Mouse (Mus musculus) stomach, postnatal 0 days (tissue): ENCODE measurements around the gene Ednra. TPM values are rescaled to one million over a fixed set of nuclear protein-coding genes. Genes with fewer than 3 reads are reported as not detected.
A peak's percentile ranks its signal among the peaks of the same experiment; 100 is the strongest.

Source experiments
- ATAC-seq: fragments of 200-750 bp; cut with Nextera tagmentation; 2 replicates; pipeline ENCODE4 v1.8.0; 2017; ENCODE audit not compliant: low FRiP score, low TSS enrichment
- DNase-seq: peaks from one replicate; pipeline ENCODE4 v3.0.0-alpha.2; 2016; ENCODE audit warnings: low spot score
- H3K27ac ChIP-seq: fragments of 300-500 bp; sonication (generic); replicated peaks from 2 replicates; pipeline ENCODE4 v1.5.1; 2014; ENCODE audit warnings: mild to moderate bottlenecking, control low read depth
- H3K27me3 ChIP-seq: fragments of 300-500 bp; sonication (generic); 2 replicates; pipeline ENCODE4 v1.6.1; 2014; ENCODE audit warnings: low read length; ENCODE audit not compliant: control insufficient read depth, insufficient read depth
- H3K36me3 ChIP-seq: fragments of 300-500 bp; sonication (generic); 2 replicates; pipeline ENCODE4 v1.6.1; 2014; ENCODE audit warnings: low read length, mixed read lengths; ENCODE audit not compliant: control insufficient read depth, insufficient read depth
- H3K4me1 ChIP-seq: fragments of 300-500 bp; sonication (generic); replicated peaks from 2 replicates; pipeline ENCODE4 v1.6.1; 2014; ENCODE audit warnings: antibody characterized with exemption; ENCODE audit not compliant: control insufficient read depth, insufficient read depth
- H3K4me2 ChIP-seq: fragments of 300-500 bp; sonication (generic); replicated peaks from 2 replicates; pipeline ENCODE4 v1.6.1; 2014; ENCODE audit warnings: low read depth, mild to moderate bottlenecking, control low read depth, moderate library complexity
- H3K4me3 ChIP-seq: fragments of 300-500 bp; sonication (generic); 2 replicates; pipeline ENCODE4 v1.5.1; 2014; ENCODE audit warnings: low read depth, low read length, control low read depth
- H3K9ac ChIP-seq: fragments of 300-500 bp; sonication (generic); 2 replicates; pipeline ENCODE4 v1.6.1; 2014; ENCODE audit warnings: mild to moderate bottlenecking, low read length, control low read depth, mixed read lengths
- H3K9me3 ChIP-seq: fragments of 300-500 bp; sonication (generic); 2 replicates; pipeline ENCODE4 v1.6.1; 2016; ENCODE audit warnings: low read length; ENCODE audit not compliant: control insufficient read depth
- CTCF ChIP-seq: IDR thresholded peaks from 2 replicates; pipeline ENCODE4 v1.5.1; 2016; ENCODE audit warnings: antibody characterized with exemption, low read depth, mild to moderate bottlenecking, moderate library complexity
- EP300 ChIP-seq: optimal IDR thresholded peaks from 2 replicates; pipeline ENCODE3; 2016; ENCODE audit warnings: antibody characterized with exemption
- WGBS: fragments of 180-500 bp; shearing (Covaris S2); extraction: QIAGEN DNeasy Blood & Tissue Kit; methylation state at CpG from one replicate; pipeline ENCODE4 v1.1.7; 2014; 5-methylcytosine and 5-hydroxymethylcytosine counted together
- polyA plus RNA-seq: library from polyadenylated mRNA; unstranded; fragments of >200 nt; fragmentation: Nextera tagmentation; extraction: Ambion mirVana; gene quantifications from 2 replicates; pipeline ENCODE4 v1.2.1, GENCODE M21; 2015

Ednra gene
- polyA plus RNA-seq, 1 experiment from 2014 or later: 7.3 TPM

DNA sequence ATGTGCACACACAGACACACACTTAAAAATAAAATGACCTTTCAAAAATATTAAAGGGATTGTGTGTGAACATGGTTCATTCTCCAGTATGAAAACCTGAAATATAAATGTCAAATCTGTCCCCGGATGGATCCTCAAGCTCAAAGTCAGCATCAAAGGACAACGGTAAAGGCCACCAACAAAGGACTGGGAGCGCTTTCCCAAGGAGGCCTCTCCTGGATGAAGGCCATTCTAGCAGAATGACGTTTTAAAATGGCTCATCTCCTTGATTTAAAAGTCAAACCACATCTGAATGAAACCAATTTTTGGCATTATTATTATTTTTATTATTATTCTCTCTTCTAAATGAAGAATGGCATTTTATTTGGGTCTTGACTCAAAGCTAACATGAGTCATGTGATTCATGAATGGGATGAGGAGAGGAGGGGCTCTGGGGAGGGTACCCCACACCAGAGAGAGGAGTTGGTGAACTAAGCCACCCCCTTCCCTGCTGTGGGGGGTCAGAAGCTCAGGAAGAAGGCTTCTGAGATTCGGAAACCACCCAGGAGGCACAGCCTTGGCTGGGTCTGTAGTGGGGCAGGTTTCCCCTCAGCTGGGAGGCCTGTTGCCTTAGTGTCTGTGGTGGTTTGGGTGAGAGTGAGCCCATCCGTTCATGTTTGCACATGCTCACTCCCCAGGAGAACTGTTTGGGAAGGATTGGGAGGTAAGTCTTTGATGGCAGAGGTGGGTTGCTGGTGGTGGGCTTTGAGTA, 40.7 kb downstream of the Ednra start:
- ATAC-seq: no peak
- H3K27ac ChIP-seq: no peak overlapping the region

DNA sequence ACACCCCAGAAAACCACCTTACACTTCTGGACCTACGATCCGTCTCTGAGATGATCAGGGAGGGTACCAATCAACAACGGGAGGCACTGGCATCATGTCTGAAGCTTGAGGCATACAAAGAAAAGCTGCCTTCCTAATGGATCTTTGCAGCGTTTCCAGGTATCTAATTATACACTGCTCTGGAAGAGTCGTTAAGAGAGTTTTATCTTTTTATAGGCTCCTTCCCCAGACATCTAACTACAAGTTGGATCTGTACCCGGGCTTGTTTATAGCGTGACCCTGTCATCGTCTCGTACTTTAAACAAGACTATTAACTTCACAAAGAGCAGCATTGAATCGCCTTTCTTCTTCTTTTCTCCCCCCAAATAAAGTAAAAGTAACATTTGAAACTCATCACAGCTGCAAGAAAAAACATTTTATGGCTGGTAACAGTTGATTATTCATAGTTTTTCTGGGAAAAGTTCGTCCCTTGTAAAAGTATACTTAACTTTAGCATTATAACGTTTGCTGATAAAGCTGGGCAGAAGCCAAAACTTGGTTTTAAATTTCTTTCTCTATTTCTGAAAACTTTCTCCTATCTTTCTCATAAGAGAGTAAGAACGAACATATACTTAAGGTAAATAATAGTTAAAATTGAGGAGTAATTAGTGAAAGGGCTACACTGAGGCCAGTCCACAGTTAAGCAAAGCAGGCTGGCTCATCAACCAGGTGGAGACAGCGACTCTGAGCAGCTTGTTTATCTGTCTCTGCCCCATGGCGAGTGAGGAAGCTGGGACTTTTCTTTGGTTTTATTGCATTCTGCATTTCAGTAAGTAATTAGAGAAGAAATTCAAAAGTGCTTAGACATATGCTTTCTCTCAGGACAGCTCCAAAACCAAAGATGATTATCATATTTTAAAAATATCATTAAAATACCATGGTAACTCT, 42.0 kb downstream of the Ednra start:
- Histone ChIP-seq H3K27ac (no peak overlapping the region; the same call in 1 of the 2 replicates), H3K27me3 (no peaks in the 10 kb centered on the region), H3K4me2 (peak overlapping the region; percentile 20; the same call in 1 of the 2 replicates), H3K36me3 (no peaks in the 10 kb centered on the region), H3K4me3 (no peak overlapping the region), H3K9me3 (no peaks in the 10 kb centered on the region), H3K9ac (no peak overlapping the region), H3K4me1 (0 out of 2 replicates have a peak, but pooled peaks cover 2% of the 10 kb centered on the region)
- TF ChIP-seq EP300: no peak
- TF ChIP-seq CTCF: no peak
- ATAC-seq: no peak
- DNase-seq: no peak
- WGBS: 33% methylated on average over 15 of the region's 15 CpGs

More for the DNA sequence above, 40.7 kb downstream of the Ednra start:
- no peak for DNase-seq
- H3K4me3 ChIP-seq: no peak overlapping the region
- H3K9ac ChIP-seq: no peak overlapping the region
- no peaks in the 10 kb centered on the region for H3K9me3 ChIP-seq
- H3K4me1 ChIP-seq: 0 out of 2 replicates have a peak, but pooled peaks cover 2% of the 10 kb centered on the region
- H3K27me3 ChIP-seq: no peaks in the 10 kb centered on the region
- 71% methylated on average over 6 of the region's 6 CpGs for WGBS
- no peak for TF ChIP-seq EP300
- TF ChIP-seq CTCF: no peak
- no peaks in the 10 kb centered on the region for H3K36me3 ChIP-seq
- H3K4me2 ChIP-seq: no peak overlapping the region

DNA sequence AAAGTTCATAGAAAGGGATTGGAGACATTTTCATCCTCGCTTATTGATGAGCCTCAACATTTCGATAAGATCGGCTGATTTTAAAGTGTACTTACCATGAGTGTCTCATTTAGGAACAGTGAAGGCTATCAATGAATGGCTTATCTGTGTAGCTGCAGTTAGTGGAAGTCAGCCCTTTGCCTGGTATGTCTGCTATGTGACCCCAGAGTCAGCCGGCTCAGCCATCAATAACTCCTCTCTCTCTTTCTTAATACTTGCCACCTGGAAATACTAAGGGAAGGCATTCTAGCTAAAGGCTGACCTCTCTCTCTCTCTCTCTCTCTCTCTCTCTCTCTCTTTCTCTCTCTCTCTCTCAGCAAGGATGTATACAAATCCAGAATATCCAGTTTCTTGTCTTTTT, 52.2 kb downstream of the Ednra start:
- 47% methylated on average over 4 of the region's 4 CpGs for WGBS
- Histone ChIP-seq H3K9ac (no peak overlapping the region), H3K4me1 (no peaks in the 10 kb centered on the region), H3K9me3 (no peaks in the 10 kb centered on the region), H3K36me3 (no peaks in the 10 kb centered on the region), H3K4me3 (no peak overlapping the region), H3K27ac (no peak overlapping the region), H3K4me2 (no peak overlapping the region), H3K27me3 (no peaks in the 10 kb centered on the region)
- ATAC-seq: no peak
- TF ChIP-seq EP300 (no peak), CTCF (no peak)
- DNase-seq: no peak

DNA sequence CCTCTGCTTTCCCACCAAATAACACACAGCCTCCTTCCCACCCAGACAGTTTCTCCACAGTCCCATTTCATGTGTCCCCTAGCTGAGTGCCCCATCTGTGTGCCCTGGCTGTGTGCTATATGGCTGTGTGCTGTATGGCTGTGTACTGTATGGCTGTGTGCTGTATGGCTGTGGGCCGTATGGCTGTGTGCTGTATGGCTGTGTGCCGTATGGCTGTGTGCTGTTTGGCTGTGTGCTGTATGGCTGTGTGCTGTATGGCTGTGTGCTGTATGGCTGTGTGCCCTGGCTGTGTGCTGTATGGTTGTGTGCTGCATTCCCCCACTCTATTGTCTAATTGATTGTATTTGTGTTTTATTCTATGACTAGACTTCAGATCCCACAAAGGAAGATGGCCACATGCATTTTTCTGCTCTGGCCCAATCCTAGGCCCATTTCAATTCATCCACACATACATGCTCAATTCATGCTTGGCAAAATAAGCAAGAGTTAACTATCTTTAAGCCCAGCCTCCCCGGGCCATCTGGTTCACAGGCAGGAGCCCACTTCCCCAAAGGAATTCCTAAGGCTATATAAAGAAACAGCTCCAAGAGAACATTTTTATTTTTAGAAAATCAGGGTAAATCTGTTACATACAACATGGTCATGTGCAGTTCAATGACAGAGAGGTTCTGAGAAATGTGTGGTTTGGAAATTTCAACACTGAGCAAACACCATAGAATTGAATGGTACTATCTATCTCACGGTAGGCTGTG, 53.5 kb downstream of the Ednra start:
- H3K36me3 ChIP-seq: 0 out of 2 replicates have a peak, but pooled peaks cover 3% of the 10 kb centered on the region
- TF ChIP-seq EP300 (no peak), CTCF (no peak)
- DNase-seq (no peak), ATAC-seq (no peak)
- no peak overlapping the region for H3K4me2 ChIP-seq
- H3K9ac ChIP-seq: no peak overlapping the region
- WGBS: 77% methylated on average over 4 of the region's 4 CpGs
- H3K4me1 ChIP-seq: no peaks in the 10 kb centered on the region
- no peak overlapping the region for H3K4me3 ChIP-seq
- H3K27ac ChIP-seq: no peak overlapping the region
- H3K27me3 ChIP-seq: no peaks in the 10 kb centered on the region
- no peaks in the 10 kb centered on the region for H3K9me3 ChIP-seq

DNA sequence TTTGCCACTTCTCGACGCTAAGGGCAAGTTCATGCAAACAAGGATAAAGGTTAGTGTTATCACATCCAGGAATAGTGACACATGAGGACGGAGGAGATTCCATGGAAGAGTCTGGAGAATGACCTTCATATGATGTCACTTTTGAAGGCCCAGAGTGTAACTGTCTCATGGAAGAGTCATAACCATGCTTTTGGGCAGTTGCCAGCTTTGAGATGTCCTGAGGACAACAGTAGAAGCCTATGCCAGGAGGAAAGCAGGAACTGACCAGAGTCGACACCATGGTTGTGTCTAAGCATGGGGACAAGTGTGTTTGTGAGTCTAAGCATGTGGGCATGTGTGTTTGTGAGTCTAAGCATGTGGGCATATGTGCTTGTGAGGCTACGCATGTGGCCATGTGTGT, 56.3 kb downstream of the Ednra start:
- ATAC-seq: no peak
- Histone ChIP-seq H3K9me3 (no peaks in the 10 kb centered on the region), H3K4me3 (no peak overlapping the region), H3K36me3 (0 out of 2 replicates have a peak, but pooled peaks cover 3% of the 10 kb centered on the region), H3K4me1 (no peaks in the 10 kb centered on the region), H3K9ac (no peak overlapping the region), H3K4me2 (no peak overlapping the region), H3K27me3 (no peaks in the 10 kb centered on the region), H3K27ac (no peak overlapping the region)
- WGBS: 89% methylated on average over 5 of the region's 5 CpGs
- no peak for DNase-seq
- no peak for TF ChIP-seq CTCF
- no peak for TF ChIP-seq EP300
